Mouse (Mus musculus) liver, embryonic 13.5 days (tissue): ENCODE results near the gene Ets2. TPM values are rescaled to one million over a fixed set of nuclear protein-coding genes. Genes with fewer than 3 reads are reported as not detected.
A peak's percentile ranks its signal among the peaks of the same experiment; 100 is the strongest.

ENCODE experiments used
- ATAC-seq: fragments of 200-750 bp; cut with Nextera tagmentation; 2 replicates; pipeline ENCODE4 v1.8.0; 2017; ENCODE audit warnings: low read depth, mild to moderate bottlenecking, moderate number of reproducible peaks, moderate library complexity
- DNase-seq: peaks from one replicate; pipeline ENCODE4 v3.0.0; 2022
- H3K27ac ChIP-seq: fragments of 300-500 bp; sonication (generic); 2 replicates; pipeline ENCODE4 v1.5.1; 2015; ENCODE audit warnings: moderate library complexity, mild to moderate bottlenecking, inconsistent platforms
- H3K27me3 ChIP-seq: fragments of 300-500 bp; sonication (generic); 2 replicates; pipeline ENCODE4 v1.6.1; 2015; ENCODE audit warnings: mild to moderate bottlenecking, inconsistent platforms
- H3K36me3 ChIP-seq: fragments of 300-500 bp; sonication (generic); 2 replicates; pipeline ENCODE4 v1.6.1; 2015; ENCODE audit warnings: mild to moderate bottlenecking, inconsistent platforms
- H3K4me1 ChIP-seq: fragments of 300-500 bp; sonication (generic); replicated peaks from 2 replicates; pipeline ENCODE4 v1.6.1; 2015; ENCODE audit warnings: inconsistent platforms
- H3K4me2 ChIP-seq: fragments of 300-500 bp; sonication (generic); 2 replicates; pipeline ENCODE4 v1.6.1; 2015; ENCODE audit warnings: inconsistent platforms, mild to moderate bottlenecking, moderate library complexity
- H3K4me3 ChIP-seq: fragments of 300-500 bp; sonication (generic); replicated peaks from 2 replicates; pipeline ENCODE4 v1.5.1; 2015; ENCODE audit warnings: mild to moderate bottlenecking, inconsistent platforms
- H3K9ac ChIP-seq: fragments of 300-500 bp; sonication (generic); 2 replicates; pipeline ENCODE4 v1.6.1; 2015; ENCODE audit warnings: mild to moderate bottlenecking, inconsistent platforms
- H3K9me3 ChIP-seq: fragments of 300-500 bp; sonication (generic); replicated peaks from 2 replicates; pipeline ENCODE4 v1.6.1; 2016; ENCODE audit warnings: inconsistent platforms
- WGBS: fragments of 180-500 bp; shearing (Covaris S2); methylation state at CpG from one replicate; pipeline ENCODE4 v1.1.7; 2015; ENCODE audit not compliant: insufficient replicate concordance; 5-methylcytosine and 5-hydroxymethylcytosine counted together
- polyA plus RNA-seq: library from polyadenylated mRNA; unstranded; fragments of >200 nt; fragmentation: Nextera tagmentation; extraction: Ambion mirVana; gene quantifications from 2 replicates; pipeline ENCODE4 v1.2.1, GENCODE M21; 2015

The Ets2 gene
- polyA plus RNA-seq, 1 experiment from 2014 or later, result 10.2 TPM

DNA sequence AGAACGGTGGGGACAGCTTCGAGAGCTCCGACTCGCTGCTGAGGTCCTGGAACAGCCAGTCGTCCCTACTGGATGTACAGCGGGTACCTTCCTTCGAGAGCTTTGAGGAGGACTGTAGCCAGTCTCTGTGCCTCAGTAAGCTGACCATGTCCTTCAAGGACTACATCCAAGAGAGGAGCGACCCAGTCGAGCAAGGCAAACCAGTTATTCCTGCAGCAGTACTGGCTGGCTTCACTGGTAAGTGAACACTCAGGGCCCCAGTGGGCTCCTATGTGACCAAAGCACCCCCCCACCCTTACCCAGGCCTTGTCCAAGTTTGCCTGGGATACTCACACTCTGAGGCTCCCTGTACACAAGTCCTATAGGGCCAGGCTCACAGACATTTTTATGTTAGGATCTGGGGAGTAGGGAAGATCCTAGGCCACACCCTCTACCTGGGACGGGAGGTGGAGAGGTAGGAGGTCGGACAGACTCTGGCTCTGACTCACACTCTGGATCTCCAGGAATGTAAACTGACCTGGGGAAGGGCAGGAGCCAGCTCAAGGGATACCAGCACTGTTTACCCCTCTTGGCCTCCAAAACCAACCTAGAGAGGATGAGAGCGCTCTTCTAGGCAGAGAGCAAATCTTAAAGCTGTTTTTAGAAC lies 14.3 kb downstream of the Ets2 start:
- Histone ChIP-seq H3K4me2 (no peak overlapping the region), H3K36me3 (peaks cover 90% of the 10 kb centered on the region), H3K4me1 (no peaks in the 10 kb centered on the region), H3K9ac (no peak overlapping the region), H3K9me3 (no peaks in the 10 kb centered on the region), H3K27me3 (no peaks in the 10 kb centered on the region), H3K27ac (no peak overlapping the region), H3K4me3 (no peak overlapping the region)
- 83% methylated on average over 12 of the region's 12 CpGs for WGBS
- ATAC-seq (no peak), DNase-seq (no peak)

DNA sequence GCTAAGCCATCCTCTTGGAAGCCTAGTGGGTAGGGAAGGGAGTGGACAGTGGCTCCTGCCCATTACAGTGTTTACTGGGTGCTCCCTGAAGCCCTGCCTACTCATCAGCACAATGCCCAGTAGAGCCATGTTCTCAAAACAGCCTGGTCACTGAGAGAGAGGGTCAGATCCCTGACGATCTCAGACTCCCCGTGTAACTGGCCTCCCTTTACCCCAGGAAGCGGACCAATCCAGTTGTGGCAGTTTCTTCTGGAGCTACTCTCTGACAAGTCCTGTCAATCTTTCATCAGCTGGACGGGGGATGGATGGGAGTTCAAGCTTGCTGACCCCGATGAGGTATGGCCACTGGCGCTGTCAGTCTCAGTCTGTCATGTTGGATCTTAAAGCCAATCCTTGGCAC lies 15.8 kb downstream of the Ets2 start:
- H3K36me3 ChIP-seq, result peaks cover 80% of the 10 kb centered on the region
- no peak overlapping the region for H3K4me3 ChIP-seq
- DNase-seq (no peak), ATAC-seq (no peak)
- no peak overlapping the region for H3K4me2 ChIP-seq
- WGBS, result 84% methylated on average over 6 of the region's 6 CpGs
- H3K4me1 ChIP-seq, result no peaks in the 10 kb centered on the region
- no peaks in the 10 kb centered on the region for H3K9me3 ChIP-seq
- H3K9ac ChIP-seq, result no peak overlapping the region
- H3K27ac ChIP-seq, result no peak overlapping the region
- no peaks in the 10 kb centered on the region for H3K27me3 ChIP-seq

DNA sequence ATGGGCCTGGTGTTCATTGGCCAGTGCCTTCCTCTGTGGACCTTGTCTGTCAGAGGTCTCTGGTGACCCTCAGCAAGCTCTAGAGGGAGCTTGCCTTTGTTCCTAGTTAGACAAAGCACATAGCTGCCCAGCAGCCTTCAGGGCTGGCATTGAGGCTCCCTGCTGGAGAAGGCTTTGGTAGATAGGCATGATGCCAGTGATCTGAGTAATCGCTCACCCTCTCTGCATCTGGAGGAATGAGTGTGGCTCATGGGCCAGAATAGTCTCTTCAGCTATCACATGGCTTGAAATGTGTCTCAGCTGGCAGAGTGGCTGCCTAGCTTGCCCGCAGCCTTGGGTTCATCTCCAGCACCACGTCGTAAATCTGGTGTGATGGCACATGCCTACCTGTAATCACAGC lies 16.2 kb downstream of the Ets2 start:
- H3K27me3 ChIP-seq, result no peaks in the 10 kb centered on the region
- ATAC-seq (no peak), DNase-seq (no peak)
- no peaks in the 10 kb centered on the region for H3K4me1 ChIP-seq
- no peak overlapping the region for H3K27ac ChIP-seq
- 78% methylated on average over 4 of the region's 4 CpGs for WGBS
- H3K36me3 ChIP-seq, result peaks cover 80% of the 10 kb centered on the region
- no peak overlapping the region for H3K4me2 ChIP-seq
- H3K4me3 ChIP-seq, result no peak overlapping the region
- no peaks in the 10 kb centered on the region for H3K9me3 ChIP-seq
- no peak overlapping the region for H3K9ac ChIP-seq

DNA sequence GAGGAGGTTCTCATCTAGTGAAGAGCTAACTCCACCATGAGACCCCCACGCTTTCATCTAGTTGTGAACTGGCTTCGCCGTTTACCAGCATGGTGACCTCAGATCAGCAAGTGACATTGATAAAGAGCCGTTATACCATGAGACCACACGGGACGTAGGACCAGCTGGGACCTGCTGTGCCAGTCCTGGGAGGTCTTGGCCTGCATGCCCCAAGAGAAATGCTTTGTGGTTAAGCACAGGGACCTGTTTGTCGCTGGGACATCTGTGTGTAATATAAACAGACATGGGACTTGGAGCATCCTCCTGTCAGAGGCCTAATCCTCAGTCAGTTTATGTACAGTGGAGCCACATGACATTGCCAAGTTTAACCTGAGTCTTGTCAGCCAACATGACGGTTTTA lies 18.7 kb downstream of the Ets2 start:
- no peak for ATAC-seq

DNA sequence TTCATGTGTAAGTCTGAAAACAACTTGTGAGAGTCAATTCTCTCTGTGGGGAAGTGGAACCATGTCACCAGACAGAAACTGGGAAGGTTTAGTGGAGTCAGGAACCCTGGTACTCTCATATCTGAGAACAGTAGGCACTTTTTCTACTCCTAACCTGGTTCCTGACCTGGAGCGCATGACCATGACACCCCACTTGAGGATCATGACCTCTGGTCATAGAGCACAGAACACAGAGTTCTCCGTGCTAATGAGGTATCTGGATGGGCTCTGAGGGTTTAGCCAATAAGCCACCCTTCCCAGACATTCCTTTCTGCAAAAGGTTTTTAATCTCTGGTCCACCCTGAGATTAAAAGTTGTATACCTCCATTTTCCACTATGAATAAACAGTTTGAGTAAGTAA lies 22.4 kb downstream of the Ets2 start:
- Histone ChIP-seq H3K36me3 (peaks cover 22% of the 10 kb centered on the region), H3K27me3 (no peaks in the 10 kb centered on the region), H3K27ac (no peak overlapping the region), H3K4me3 (no peak overlapping the region), H3K9me3 (no peaks in the 10 kb centered on the region), H3K4me2 (no peak overlapping the region), H3K9ac (no peak overlapping the region), H3K4me1 (no peaks in the 10 kb centered on the region)
- 64% methylated on average over 2 of the region's 2 CpGs for WGBS
- DNase-seq (no peak), ATAC-seq (no peak)

More for the DNA sequence above, 18.7 kb downstream of the Ets2 start:
- no peaks in the 10 kb centered on the region for H3K4me1 ChIP-seq
- no peak overlapping the region for H3K27ac ChIP-seq
- no peaks in the 10 kb centered on the region for H3K27me3 ChIP-seq
- no peak overlapping the region for H3K4me2 ChIP-seq
- H3K9me3 ChIP-seq, result no peaks in the 10 kb centered on the region
- H3K9ac ChIP-seq, result no peak overlapping the region
- H3K4me3 ChIP-seq, result no peak overlapping the region
- H3K36me3 ChIP-seq, result peaks cover 59% of the 10 kb centered on the region
- DNase-seq, result no peak
- WGBS, result 81% methylated on average over 8 of the region's 8 CpGs

DNA sequence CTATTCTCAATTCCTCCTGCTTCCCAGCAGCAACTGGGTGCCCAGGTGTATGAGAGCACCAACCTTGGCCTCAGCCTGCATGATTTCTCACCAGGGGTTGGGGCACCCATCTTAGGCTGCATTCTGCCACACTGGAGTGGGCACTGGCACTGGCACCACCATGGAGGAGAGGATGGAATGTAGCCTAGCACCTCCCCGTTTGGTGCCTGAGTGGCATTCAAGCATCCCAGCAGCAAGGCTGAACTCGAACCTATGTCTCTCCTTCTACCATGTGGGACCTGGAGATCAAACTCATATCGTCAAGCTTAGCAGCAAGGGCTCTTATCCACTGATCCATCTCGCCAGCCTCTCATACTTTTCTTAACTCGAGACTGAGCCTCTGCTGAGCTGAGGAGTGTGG lies 22.9 kb downstream of the Ets2 start:
- no peaks in the 10 kb centered on the region for H3K27me3 ChIP-seq
- H3K9ac ChIP-seq, result no peak overlapping the region
- H3K4me1 ChIP-seq, result no peaks in the 10 kb centered on the region
- no peak overlapping the region for H3K27ac ChIP-seq
- H3K9me3 ChIP-seq, result no peaks in the 10 kb centered on the region
- H3K36me3 ChIP-seq, result peaks cover 18% of the 10 kb centered on the region
- 47% methylated on average over 5 of the region's 5 CpGs for WGBS
- ATAC-seq, result no peak
- no peak overlapping the region for H3K4me3 ChIP-seq
- no peak for DNase-seq
- no peak overlapping the region for H3K4me2 ChIP-seq

DNA sequence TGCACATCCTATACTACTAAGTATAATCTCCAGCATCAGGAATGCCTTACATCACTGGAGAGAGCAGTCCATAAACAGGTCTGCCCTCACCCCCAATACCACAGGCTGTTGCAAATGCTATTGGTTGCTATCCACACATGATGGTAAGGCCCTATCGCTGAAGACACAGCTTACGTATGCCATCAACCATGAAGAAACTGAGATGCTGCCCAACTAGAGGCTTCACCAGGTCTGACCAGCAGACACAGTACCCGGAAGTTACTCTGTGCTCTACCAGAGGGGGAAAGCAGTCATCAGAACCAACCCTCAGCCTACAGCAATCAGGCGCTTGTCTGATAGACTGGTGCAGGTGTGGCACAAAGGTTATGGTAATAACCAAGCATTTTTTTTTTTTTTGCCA lies 24.9 kb downstream of the Ets2 start:
- H3K27me3 ChIP-seq, result no peaks in the 10 kb centered on the region
- no peak overlapping the region for H3K4me2 ChIP-seq
- H3K36me3 ChIP-seq, result no peaks in the 10 kb centered on the region
- no peak overlapping the region for H3K27ac ChIP-seq
- 77% methylated on average over 4 of the region's 4 CpGs for WGBS
- no peaks in the 10 kb centered on the region for H3K9me3 ChIP-seq
- H3K4me1 ChIP-seq, result no peaks in the 10 kb centered on the region
- DNase-seq (no peak), ATAC-seq (no peak)
- no peak overlapping the region for H3K4me3 ChIP-seq
- no peak overlapping the region for H3K9ac ChIP-seq

DNA sequence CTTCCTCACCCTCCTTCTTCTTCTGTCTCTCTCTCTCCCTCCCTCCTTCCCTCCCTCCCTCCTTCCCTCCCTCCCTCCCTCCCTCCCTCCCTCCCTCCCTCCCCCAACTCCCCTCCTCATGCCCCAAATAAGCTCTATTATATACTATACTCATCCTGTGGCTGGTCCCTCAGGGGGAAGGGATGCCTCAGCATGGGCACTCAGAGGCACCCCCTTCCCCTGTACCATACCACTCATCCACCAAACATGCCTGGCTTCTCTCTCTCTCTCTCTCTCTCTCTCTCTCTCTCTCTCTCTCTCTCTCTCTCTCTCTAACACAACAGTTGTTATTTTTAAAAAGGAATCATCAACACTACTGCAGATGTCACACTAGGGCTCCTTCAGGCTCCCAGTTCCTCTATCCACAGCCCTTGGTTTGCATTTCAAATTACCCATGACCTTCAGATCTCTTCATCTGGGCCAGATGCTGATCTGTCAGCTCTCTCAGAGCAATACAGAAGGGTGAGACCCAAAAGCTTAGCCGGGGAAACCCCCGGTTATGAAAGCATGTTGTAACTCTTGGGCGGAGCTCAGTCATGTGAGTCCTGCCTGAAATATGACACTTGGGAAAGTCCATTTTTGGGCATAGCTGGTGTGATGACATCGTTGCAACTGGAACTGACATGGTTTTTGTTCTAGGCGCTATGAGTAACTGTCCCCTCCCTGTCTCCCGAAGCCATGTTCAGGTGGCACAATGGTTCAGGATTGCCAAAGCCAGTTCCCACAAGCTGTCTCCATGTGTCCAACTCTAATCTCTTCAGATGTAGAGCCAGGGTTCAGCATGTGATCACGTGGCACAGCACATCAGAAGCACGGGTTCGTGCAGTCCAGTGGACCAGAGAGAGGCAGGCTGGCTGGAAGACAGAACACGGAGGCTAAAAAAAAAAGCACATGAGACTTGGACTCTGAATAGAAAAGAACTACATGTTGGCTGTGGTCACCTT lies 26.9 kb downstream of the Ets2 start:
- Histone ChIP-seq H3K9ac (no peak overlapping the region), H3K4me2 (no peak overlapping the region), H3K9me3 (no peaks in the 10 kb centered on the region), H3K4me3 (no peak overlapping the region), H3K4me1 (0 out of 2 replicates have a peak, but pooled peaks cover 2% of the 10 kb centered on the region), H3K36me3 (no peaks in the 10 kb centered on the region), H3K27me3 (no peaks in the 10 kb centered on the region), H3K27ac (no peak overlapping the region)
- ATAC-seq, result no peak
- DNase-seq, result no peak
- WGBS, result 54% methylated on average over 10 of the region's 10 CpGs

DNA sequence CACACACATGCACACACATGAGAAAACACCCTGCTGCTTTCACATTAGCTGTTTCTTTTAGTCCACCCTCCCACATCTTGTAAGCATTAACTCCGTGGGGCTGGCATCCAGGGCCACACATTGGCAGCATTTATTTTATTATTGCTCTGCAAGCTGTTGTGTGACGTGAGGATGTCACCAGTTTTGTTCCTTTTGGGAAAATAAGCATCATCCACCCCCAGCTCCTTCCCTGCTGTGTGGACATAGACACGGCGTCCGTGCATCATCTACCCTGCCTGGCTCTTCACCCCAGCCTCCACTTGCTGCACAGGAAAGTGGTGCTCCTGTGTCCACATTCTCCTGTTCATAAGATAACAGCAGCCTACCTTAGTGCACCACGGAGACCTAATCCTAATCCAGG lies 27.9 kb downstream of the Ets2 start:
- Histone ChIP-seq H3K9me3 (no peaks in the 10 kb centered on the region), H3K27me3 (no peaks in the 10 kb centered on the region), H3K36me3 (no peaks in the 10 kb centered on the region), H3K4me3 (no peak overlapping the region), H3K27ac (no peak overlapping the region), H3K4me2 (no peak overlapping the region), H3K4me1 (0 out of 2 replicates have a peak, but pooled peaks cover 2% of the 10 kb centered on the region), H3K9ac (no peak overlapping the region)
- DNase-seq (no peak), ATAC-seq (no peak)
- WGBS, result 67% methylated on average over 6 of the region's 6 CpGs

DNA sequence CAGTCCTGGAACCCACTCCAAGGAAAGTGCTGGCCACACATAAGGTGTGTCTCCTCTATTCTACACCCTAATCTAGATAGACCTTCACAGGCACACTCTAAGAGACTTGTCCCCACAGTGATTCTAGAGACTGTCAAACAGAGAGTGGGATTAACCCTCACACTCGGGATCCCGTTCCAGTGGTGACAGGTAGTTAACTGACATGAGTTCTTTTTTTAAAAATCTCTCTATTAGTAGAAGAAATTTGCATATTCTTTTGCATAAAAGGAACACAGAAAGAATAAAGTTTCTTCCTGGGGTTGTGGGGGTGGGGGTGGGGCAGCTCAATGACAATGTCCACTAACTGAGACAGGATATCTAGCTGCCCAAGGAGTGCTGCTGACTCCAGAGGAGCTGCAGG lies 32.9 kb downstream of the Ets2 start:
- Histone ChIP-seq H3K4me2 (no peak overlapping the region), H3K36me3 (no peaks in the 10 kb centered on the region), H3K9ac (no peak overlapping the region), H3K4me3 (no peak overlapping the region), H3K4me1 (0 out of 2 replicates have a peak, but pooled peaks cover 2% of the 10 kb centered on the region), H3K9me3 (no peaks in the 10 kb centered on the region), H3K27me3 (no peaks in the 10 kb centered on the region), H3K27ac (no peak overlapping the region)
- WGBS, result 63% methylated on average over 2 of the region's 2 CpGs
- DNase-seq (no peak), ATAC-seq (no peak)

DNA sequence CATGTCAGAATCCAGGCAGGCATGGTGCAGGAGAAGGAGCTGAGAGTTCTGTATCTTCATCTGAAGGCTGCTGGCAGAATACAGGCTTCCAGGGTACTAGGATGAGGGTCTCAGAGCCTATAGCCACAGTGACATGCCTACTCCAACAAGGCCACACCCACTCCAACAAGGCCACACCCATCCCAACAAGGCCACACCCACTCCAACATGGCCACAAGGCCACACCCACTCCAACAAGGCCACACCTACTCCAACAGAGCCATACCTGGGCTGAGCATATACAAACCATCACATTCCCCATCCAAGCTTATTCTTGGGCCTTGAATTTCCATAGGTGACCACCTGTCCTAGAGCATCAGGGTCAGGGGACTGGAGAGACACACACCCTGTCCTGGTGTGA lies 34.2 kb downstream of the Ets2 start:
- DNase-seq (peak; percentile 4), ATAC-seq (peak; percentile 26; the same call in 1 of the 2 replicates)
- no peaks in the 10 kb centered on the region for H3K36me3 ChIP-seq
- H3K4me3 ChIP-seq, result no peak overlapping the region
- H3K4me2 ChIP-seq, result no peak overlapping the region
- H3K4me1 ChIP-seq, result 0 out of 2 replicates have a peak, but pooled peaks cover 2% of the 10 kb centered on the region
- H3K27me3 ChIP-seq, result no peaks in the 10 kb centered on the region
- H3K27ac ChIP-seq, result no peak overlapping the region
- no peak overlapping the region for H3K9ac ChIP-seq
- no peaks in the 10 kb centered on the region for H3K9me3 ChIP-seq
